Mouse (Mus musculus) left cerebral cortex, adult 2 months (tissue): ENCODE results near the gene Prss34. TPM values are rescaled to one million over a fixed set of nuclear protein-coding genes. Genes with fewer than 3 reads are reported as not detected.

Experiments
- DNase-seq, 2 experiments: peaks; one replicate each; pipeline ENCODE4 v3.0.0; 2021 to 2022; ENCODE audit warnings: low spot score in 2 of 2, mixed read lengths in 1 of 2; ENCODE audit errors: extremely low spot score in 1 of 2
- H3K27ac ChIP-seq: fragments of 200-600 bp; 2 replicates; pipeline ENCODE4 v1.8.1; 2022
- H3K4me3 ChIP-seq: fragments of 200-600 bp; 2 replicates; pipeline ENCODE4 v1.8.1; 2022
- CTCF ChIP-seq: fragments of 200-600 bp; IDR thresholded peaks from 2 replicates; pipeline ENCODE4 v1.8.1; 2022; ENCODE audit warnings: antibody characterized with exemption, mild to moderate bottlenecking, moderate library complexity
- intact Hi-C: fragments of 180-260 bp; cut with DNase I; formaldehyde crosslinking; loops from one replicate; pipeline ENCODE4 v1.15.1; 2025
- long read RNA-seq, 2 experiments: library from polyadenylated mRNA; stranded (forward); transcript quantifications; one replicate each; pipeline ENCODE4 v2.0.0; 2021; ENCODE audit warnings: borderline mapping rate in 2 of 2
- total RNA-seq, 2 experiments: library from RNA; stranded (reverse); gene quantifications; 2 replicates each; pipeline ENCODE4 v1.2.3; 2021

The Prss34 gene
- total RNA-seq, result not detected
- long read RNA-seq, experiment 1, result 0 reads
- long read RNA-seq, experiment 2, result 0 reads

DNA sequence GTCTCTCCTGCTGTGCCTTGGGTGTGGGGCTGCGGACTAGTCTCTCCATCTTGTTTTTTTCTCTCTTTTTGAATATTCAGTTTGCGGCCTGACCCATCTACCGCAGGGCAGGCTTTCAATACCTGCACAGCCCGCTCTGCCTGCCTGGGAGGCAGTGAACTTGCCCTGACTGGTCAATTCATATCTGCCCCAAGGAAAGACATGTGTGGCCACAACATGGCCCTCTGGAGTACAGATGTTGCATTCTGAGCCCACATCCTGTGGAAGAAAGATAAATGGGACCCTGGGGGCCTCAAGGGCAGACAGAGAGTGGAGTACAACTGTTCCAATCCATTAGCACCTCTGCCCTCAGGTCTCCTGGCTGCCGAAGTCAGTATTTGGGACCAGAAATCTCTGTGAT, at the start of gene Prss34:
Gene Prss34 (plus strand): TSS at position 301 of the 400 bp plus-strand sequence.
- Histone ChIP-seq H3K4me3 (no peak within 1 kb of the TSS), H3K27ac (no peak within 1 kb of the TSS)
- DNase-seq, result no peak
- intact Hi-C loops, result no loop called here
- TF ChIP-seq CTCF, result no peak

DNA sequence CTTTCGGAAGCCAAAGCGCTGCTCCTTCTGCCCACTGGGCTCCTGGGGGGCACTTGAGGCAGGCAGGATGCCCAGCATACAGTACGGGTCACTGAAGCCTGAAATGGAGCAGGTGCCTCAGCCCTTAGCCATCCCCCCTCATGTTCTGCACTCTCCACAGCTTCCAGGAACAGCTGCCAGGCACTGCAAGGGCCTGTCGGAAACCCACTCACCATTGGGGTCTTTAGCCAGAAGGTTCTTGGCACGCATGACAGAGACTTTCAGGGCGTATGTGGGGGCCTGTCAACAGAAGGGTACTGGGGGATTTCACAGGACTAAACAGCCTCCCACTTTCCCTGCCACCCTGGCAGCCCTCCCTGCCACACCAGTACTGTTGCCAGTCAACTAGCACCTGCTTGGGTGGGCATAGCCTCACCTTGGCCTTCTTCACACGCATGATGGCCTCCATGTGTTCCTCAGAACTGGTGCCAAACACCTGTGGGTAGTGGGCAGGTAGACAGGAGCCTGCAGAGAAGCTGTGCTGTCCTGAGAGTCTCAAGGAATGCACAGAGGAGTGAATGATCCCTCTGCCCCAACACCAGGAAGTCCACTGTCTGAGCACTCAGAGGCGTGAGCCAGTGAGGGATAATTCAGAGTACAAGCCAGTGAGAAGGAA, 47.9 kb upstream of the Prss34 start:
- no peak overlapping the region for H3K27ac ChIP-seq
- intact Hi-C loops, result no loop called here
- H3K4me3 ChIP-seq, result no peak overlapping the region
- no peak for DNase-seq
- TF ChIP-seq CTCF, result no peak

DNA sequence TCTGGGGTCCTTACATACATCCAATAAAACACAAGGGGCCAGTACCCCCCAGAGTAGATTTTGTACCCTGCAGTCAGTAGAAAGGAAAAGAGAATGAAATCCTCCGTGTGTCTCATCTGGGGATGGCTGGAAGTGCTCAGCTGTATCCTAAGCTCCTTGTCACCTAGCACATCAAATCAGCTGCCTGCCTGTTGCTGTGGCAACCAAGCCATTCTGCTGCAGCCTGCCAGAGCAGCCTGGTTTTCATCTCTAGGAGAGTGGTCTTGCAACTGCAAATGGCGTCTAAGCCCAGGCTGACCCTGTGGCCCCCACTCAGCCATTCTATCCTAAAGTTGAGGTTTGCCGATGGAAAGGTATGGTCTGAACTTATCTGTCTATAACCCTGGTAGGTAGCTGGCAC, 45.6 kb upstream of the Prss34 start:
- no peak for TF ChIP-seq CTCF
- intact Hi-C loops, result no loop called here
- no peak for DNase-seq
- Histone ChIP-seq H3K4me3 (no peak overlapping the region), H3K27ac (no peak overlapping the region)

DNA sequence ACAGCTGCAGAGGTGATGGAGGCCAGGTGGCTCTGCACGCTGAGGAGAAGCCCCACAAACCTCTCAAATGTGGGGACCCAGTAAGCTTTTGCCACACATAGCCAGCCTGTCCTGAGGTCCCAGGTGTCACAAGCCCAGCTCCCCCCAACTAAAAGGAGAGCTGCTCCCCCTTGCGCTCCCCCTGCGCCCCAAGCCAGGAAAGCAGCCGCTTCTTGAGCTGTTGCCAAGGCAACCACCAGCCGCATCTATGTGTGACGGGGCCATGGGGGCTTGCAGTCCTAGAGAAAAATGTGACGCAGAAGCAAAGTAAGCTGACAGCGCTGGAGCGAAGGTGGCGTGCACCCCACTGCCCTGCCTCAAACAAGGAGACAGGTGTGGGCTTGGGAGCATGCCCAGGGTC, 44.4 kb upstream of the Prss34 start:
- peak in 1 of 2 experiments; percentile 62 for DNase-seq
- no peak overlapping the region for H3K4me3 ChIP-seq
- no peak overlapping the region for H3K27ac ChIP-seq
- intact Hi-C loops, result no loop called here
- no peak for TF ChIP-seq CTCF

DNA sequence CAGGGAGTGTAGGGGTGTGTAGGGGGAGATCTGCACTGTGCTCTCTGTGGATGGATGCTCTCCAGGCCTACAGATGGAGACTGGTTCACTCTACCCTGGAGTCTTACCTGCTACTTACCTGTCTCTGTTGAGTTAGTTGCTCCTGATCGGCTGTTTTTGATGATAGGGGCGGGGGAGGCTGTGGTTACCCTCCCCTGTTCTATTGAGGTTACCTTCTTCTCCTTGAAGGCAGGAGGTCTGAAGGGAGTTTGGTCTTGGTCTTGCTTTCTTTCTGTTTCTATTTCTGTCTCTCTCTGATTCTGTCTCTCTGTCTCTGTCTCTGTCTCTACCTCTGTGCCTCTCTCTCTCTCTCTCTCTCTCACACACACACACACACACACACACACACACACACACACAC, 43.1 kb upstream of the Prss34 start:
- Histone ChIP-seq H3K4me3 (no peak overlapping the region), H3K27ac (no peak overlapping the region)
- intact Hi-C loops, result no loop called here
- no peak for DNase-seq
- no peak for TF ChIP-seq CTCF

DNA sequence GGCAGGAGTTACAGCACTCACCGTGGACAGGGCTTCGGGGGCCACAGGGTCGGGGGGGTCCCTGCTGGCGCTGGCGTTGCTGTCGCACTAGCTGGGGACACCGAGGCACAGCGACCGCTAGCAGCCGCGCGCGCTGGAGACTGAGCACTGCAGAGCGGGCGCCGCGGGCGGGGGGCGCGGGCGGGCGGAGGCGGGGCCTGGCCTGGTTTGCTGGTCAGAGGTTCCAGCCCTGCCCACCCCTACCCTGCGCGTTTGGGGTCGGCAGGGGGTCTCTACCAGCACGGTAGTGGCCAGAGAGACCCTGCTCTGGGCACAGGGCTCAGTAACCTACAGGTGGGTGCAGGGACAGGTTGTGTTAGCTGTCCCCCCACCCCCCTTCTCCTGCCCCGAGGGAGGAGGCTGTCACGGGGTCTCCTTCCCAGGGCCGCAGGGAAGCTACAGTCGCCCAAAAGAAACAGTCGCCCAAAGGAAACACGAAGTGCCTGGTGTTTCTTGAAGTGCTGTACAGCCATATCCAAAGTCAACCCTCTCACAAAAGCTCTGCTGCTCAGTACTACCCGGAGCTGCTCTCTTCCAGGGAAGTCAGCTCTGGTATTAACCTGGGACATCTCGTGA, 41.9 kb upstream of the Prss34 start, which contains the start of gene Baiap3:
Gene Baiap3 (minus strand): TSS at position 225 of the 615 bp plus-strand sequence.
- Histone ChIP-seq H3K4me3 (no peak within 1 kb of the TSS), H3K27ac (no peak within 1 kb of the TSS)
- intact Hi-C loops, result no loop called here
- no peak for TF ChIP-seq CTCF
- no peak for DNase-seq

DNA sequence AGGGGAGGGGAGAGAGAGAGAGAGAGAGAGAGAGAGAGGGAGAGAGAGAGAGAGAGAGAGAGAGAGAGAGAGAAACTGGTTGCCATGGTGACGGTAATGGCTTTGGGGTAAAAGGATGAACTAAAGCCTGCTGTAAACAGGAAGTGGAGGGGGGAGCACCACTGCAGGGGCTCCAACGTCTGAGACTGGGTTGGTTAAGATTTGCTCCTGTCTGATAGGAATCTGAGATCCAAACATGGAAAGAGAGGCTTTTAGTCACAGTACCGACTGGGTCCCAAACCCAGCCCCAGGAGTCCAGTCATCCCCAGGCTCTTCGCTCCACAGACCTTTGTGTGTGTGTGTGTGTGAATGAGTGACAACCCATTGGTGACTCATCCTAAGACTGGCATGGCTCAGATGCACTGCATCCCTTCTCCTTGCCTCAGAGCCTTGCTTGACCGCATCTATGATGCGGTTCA, 40.4 kb upstream of the Prss34 start:
- Histone ChIP-seq H3K27ac (no peak overlapping the region), H3K4me3 (no peak overlapping the region)
- no peak for TF ChIP-seq CTCF
- no peak for DNase-seq
- intact Hi-C loops, result no loop called here

DNA sequence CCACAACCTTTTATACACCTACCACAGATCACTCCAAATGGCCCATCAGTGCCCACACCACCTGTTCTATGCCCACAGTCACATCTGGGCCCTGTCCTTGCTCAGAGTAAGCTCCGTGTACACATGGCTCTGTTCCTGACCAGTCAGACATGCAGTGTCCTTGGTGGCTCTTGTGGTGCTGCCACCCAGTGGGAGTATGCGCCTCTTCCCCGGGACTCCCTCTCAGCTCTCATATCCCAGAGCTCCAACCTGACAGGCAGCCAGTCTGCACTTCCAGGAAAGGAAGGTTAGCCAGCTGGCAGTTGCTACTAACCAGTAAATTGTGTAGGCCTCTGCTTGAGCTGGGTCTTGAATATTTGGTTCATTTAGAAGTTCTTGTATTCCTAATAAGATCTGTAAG, 33.7 kb upstream of the Prss34 start:
- Histone ChIP-seq H3K4me3 (no peak overlapping the region), H3K27ac (no peak overlapping the region)
- intact Hi-C loops, result no loop called here
- DNase-seq, result no peak
- TF ChIP-seq CTCF, result peak; percentile 51

DNA sequence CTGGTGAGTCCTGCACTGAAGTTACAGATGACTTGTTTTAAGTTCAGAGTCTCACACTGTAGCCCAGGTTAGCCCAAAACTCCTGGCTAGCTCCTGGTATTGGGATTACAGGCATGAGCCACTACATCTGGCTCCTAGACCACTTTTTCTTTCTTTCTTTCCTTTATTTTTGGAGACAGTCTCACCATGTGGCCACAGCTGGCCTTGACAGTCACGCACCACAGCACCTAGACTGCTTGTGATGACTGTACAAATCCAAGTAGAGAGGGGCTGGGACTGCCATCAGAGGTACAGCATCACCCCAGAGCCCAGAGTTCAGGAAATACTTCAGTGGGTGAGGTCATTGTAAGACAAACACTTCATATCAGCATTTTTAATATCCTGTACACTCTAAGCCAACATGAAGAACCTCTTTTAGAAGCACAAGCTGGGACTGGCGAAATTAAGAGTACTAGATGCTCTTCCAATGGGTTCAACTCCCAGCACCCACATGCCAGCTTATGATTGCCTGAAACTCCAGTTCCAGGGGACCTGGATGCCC, 27.3 kb upstream of the Prss34 start:
- H3K4me3 ChIP-seq, result no peak overlapping the region; the same call in 1 of the 2 replicates
- no peak overlapping the region for H3K27ac ChIP-seq
- intact Hi-C loops, result loop anchor here (5.0 kb wide), 2 partner anchors 89 to 154 kb away; partner anchors contain the start of genes BC003965 and Telo2
- TF ChIP-seq CTCF, result no peak
- DNase-seq, result no peak

DNA sequence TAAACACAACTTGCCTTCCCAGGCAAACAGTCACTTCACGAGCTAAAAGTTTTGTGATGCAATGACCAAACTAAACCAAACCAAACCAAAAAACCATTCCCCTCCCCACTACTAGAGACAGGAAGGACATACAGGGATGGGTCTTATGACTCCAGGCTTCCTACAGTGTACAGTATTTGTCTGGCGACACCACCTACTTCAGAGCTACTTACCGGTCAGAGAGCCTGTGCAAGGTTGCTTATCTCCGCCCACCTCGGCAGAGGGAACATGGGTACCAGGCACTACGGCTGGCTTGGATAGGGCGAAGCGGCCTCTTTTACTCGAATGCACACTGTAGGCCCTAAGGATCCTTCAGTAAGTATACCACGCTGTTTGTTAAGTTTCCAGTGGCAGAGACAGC, 25.9 kb upstream of the Prss34 start:
- Histone ChIP-seq H3K4me3 (peak overlapping the region; percentile 99), H3K27ac (peak overlapping the region; percentile 100; the same call in 1 of the 2 replicates)
- intact Hi-C loops, result loop anchor here (5.0 kb wide), 2 partner anchors 90 to 155 kb away; partner anchors contain the start of genes BC003965 and Telo2
- no peak for TF ChIP-seq CTCF
- DNase-seq, result no peak

DNA sequence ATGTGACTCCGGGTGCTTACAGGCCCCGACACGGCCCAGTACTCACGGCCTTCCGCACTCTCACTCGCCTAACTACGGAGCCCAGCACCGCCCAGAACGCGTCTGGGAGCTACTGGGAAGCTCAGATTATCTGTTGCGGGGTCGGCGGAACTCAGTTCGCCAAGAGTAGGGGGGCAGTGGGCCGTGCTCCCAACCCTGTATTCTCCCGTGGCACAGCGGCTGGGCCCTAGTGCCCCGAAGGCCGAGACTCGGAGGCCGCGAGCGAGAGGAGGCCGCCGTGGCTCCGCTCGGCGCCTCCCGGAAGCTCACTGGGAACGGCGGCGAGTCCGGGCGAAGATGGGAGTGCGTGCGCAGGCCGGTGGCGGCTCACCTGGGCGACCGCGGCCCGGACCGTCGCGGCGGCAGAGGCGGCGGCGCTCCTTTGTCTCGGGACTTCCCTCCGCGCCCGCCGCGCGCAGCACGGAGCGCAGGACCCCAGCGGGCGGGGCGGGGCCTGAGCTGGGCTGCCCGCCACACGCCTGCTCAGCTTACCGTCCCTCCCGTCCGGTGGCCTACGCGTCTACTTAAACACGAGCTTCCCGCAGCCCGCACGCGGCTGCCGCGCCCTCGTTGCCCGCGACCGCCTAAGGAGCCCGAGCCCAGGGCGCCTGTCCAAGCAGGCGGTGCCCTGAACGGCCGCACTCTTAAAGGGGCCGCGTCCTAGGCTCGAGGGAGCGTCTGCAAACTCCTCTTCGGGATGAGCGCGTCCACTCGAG, 25.1 kb upstream of the Prss34 start:
- Histone ChIP-seq H3K27ac (peak overlapping the region; percentile 100), H3K4me3 (peak overlapping the region; percentile 99)
- TF ChIP-seq CTCF, result no peak; the same call in 1 of the 2 replicates
- DNase-seq, result peak; percentile 88
- intact Hi-C loops, result loop anchor here (5.0 kb wide), 2 partner anchors 91 to 156 kb away; partner anchors contain the start of genes BC003965 and Telo2
